Mouse (Mus musculus) heart, postnatal 0 days (tissue): ENCODE data around the gene Srp72. TPM values are rescaled to one million over a fixed set of nuclear protein-coding genes. Genes with fewer than 3 reads are reported as not detected.
A peak's percentile ranks its signal among the peaks of the same experiment; 100 is the strongest.

Source experiments
- ATAC-seq: fragments of 200-750 bp; cut with Nextera tagmentation; 2 replicates; pipeline ENCODE4 v1.8.0; 2017; ENCODE audit warnings: low read depth, moderate number of reproducible peaks, moderate library complexity; ENCODE audit not compliant: insufficient read depth
- DNase-seq: peaks from one replicate; pipeline ENCODE4 v3.0.0-alpha.2; 2016; ENCODE audit warnings: low spot score
- H3K27ac ChIP-seq: fragments of 300-500 bp; sonication (generic); 2 replicates; pipeline ENCODE4 v1.5.1; 2014; ENCODE audit warnings: low read depth, mild to moderate bottlenecking
- H3K27me3 ChIP-seq: fragments of 300-500 bp; sonication (generic); 2 replicates; pipeline ENCODE4 v1.6.1; 2014; ENCODE audit warnings: low read length, mixed read lengths; ENCODE audit not compliant: control insufficient read depth, insufficient read depth
- H3K36me3 ChIP-seq: fragments of 300-500 bp; sonication (generic); replicated peaks from 2 replicates; pipeline ENCODE4 v1.6.1; 2014; ENCODE audit warnings: low read length, mixed read lengths; ENCODE audit not compliant: control insufficient read depth, insufficient read depth
- H3K4me1 ChIP-seq: fragments of 300-500 bp; sonication (generic); 2 replicates; pipeline ENCODE4 v1.6.1; 2014; ENCODE audit warnings: antibody characterized with exemption; ENCODE audit not compliant: control insufficient read depth, insufficient read depth
- H3K4me2 ChIP-seq: fragments of 300-500 bp; sonication (generic); 2 replicates; pipeline ENCODE4 v1.6.1; 2014; ENCODE audit warnings: low read depth, mild to moderate bottlenecking, low read length, moderate library complexity
- H3K4me3 ChIP-seq: fragments of 300-500 bp; sonication (generic); 2 replicates; pipeline ENCODE4 v1.5.1; 2014; ENCODE audit warnings: low read depth, low read length
- H3K9ac ChIP-seq: fragments of 300-500 bp; sonication (generic); replicated peaks from 2 replicates; pipeline ENCODE4 v1.6.1; 2014; ENCODE audit warnings: low read depth, low read length, mixed read lengths
- H3K9me3 ChIP-seq: fragments of 300-500 bp; sonication (generic); replicated peaks from 2 replicates; pipeline ENCODE4 v1.6.1; 2016; ENCODE audit warnings: low read length; ENCODE audit not compliant: control insufficient read depth
- CTCF ChIP-seq: IDR thresholded peaks from 2 replicates; pipeline ENCODE4 v1.5.1; 2016; ENCODE audit warnings: antibody characterized with exemption, control low read depth, low read depth
- EP300 ChIP-seq: IDR thresholded peaks from 2 replicates; pipeline ENCODE4 v1.6.1; 2016; ENCODE audit warnings: antibody characterized with exemption, low read depth
- WGBS: fragments of 180-500 bp; shearing (Covaris S2); extraction: QIAGEN DNeasy Blood & Tissue Kit; methylation state at CpG from one replicate; pipeline ENCODE4 v1.1.7; 2014; 5-methylcytosine and 5-hydroxymethylcytosine counted together
- polyA plus RNA-seq: library from polyadenylated mRNA; unstranded; fragments of >200 nt; fragmentation: Nextera tagmentation; extraction: Ambion mirVana; gene quantifications from 2 replicates; pipeline ENCODE4 v1.2.1, GENCODE M21; 2015
- total RNA-seq: library from RNA; depleted of rRNA; stranded (reverse); fragments of >200 nt; gene quantifications from 2 replicates; pipeline ENCODE4 v1.2.3, GENCODE M21; 2014; ENCODE audit warnings: low replicate concordance

The Srp72 gene
- total and polyA plus RNA-seq, 2 experiments from 2014 or later, result 36.3 to 37.8 TPM

DNA sequence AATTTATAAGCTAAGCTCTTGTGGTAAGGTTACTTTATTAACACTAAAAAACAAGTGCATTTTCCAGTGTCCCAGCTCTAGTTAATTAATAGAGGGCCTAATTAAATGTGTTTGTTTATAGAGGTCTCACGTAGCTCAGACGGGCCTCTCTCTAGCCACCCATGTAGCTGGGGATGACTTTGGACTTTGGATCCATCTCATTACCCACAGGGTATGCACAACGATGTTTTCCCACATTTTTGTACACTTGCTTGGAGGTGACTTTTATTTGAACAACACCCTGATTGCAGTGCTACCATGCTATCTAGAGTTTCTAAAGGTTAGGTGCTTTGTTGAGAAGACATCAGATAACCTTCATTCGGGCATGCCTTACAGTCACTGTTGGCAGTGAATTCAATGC is 32.0 kb upstream of the Srp72 start:
- H3K4me2 ChIP-seq, result no peak overlapping the region
- H3K9ac ChIP-seq, result no peak overlapping the region
- H3K36me3 ChIP-seq, result no peaks in the 10 kb centered on the region
- no peak overlapping the region for H3K27ac ChIP-seq
- no peaks in the 10 kb centered on the region for H3K27me3 ChIP-seq
- ATAC-seq (no peak), DNase-seq (no peak)
- H3K4me1 ChIP-seq, result peaks cover 23% of the 10 kb centered on the region
- no peaks in the 10 kb centered on the region for H3K9me3 ChIP-seq
- 87% methylated on average over 4 of the region's 4 CpGs for WGBS
- TF ChIP-seq CTCF (no peak), EP300 (no peak)
- no peak overlapping the region for H3K4me3 ChIP-seq

DNA sequence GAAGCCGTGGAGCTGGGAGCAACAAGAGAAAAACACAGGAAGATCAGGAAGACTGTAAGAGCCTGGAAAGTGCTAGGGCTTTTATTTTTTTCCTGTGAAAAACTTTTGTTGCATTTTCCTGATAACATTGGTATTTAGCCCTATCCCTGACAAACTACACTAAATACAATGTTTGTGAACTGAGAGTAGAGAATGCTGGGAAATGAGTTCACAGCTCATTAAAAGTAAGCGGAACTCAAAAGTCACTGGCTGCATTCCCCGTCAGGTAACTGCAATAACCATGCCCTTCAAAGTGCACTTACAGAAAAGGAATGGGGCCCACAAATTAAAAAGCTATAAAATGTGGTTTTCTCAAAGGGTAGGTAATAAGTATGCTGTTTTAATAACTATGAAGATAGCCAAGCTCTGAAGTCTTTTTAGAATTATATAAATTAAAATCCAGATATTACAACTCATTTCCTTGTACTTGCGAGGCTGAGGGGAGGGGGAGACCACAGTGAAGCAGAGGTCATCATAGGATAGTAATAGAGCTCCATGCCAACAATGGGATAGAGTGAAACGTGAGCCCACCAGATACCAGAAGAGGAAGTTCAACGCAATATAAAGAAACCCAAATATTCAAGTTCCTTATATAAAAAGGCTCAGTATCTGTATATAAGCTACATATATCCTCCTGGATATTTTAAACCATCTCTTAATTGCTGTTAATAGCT is 29.4 kb upstream of the Srp72 start:
- Histone ChIP-seq H3K4me2 (no peak overlapping the region), H3K27me3 (no peaks in the 10 kb centered on the region), H3K9me3 (no peaks in the 10 kb centered on the region), H3K4me1 (peaks cover 40% of the 10 kb centered on the region), H3K9ac (no peak overlapping the region), H3K4me3 (no peak overlapping the region), H3K27ac (0 out of 2 replicates have a peak overlapping the region, but pooled peaks have one; percentile 4), H3K36me3 (no peaks in the 10 kb centered on the region)
- WGBS, result 56% methylated on average over 6 of the region's 6 CpGs
- DNase-seq (no peak), ATAC-seq (no peak)
- TF ChIP-seq CTCF, result no peak
- no peak for TF ChIP-seq EP300

DNA sequence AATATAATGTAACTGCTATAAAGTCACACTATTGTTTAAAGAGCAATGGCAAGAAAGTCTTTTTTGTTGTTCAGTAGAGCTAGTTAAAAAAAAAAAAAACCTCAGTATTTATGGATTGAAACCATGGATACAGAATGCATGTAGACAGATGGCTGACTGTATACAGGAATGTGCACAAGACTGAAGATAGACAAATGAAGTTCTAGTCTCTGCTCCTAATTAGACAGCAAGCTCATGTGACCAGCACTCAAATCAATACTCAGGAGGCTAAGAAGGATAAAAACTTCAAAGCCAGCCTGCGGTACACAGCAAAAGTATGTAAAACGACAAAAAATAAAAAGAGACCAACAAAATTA is 28.8 kb upstream of the Srp72 start:
- Histone ChIP-seq H3K36me3 (no peaks in the 10 kb centered on the region), H3K4me2 (no peak overlapping the region), H3K9ac (no peak overlapping the region), H3K27me3 (no peaks in the 10 kb centered on the region), H3K9me3 (no peaks in the 10 kb centered on the region), H3K27ac (peak overlapping the region; percentile 68; the same call in 1 of the 2 replicates), H3K4me3 (no peak overlapping the region), H3K4me1 (peaks cover 45% of the 10 kb centered on the region)
- DNase-seq (no peak), ATAC-seq (no peak)
- TF ChIP-seq EP300, result no peak
- TF ChIP-seq CTCF, result no peak
- 85% methylated on average over 2 of the region's 2 CpGs for WGBS

DNA sequence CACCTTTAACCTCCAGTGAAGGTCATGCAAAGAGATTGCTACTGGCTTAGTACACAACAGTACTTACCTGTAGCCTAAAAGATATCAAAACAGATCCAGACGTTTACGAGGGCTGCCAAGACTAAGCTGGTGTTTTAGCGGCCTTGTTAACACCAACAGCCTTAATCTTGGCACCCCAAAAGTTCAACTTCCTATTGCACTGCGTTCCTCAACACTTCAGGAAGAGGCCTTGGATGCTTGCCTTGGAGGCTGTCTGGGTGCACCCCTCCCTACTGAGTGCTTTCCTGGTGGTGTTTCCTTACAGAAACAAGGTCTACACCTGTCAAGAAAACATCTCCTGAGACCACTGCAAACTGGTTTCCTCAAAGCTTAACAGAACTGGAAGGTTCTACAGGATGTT is 27.3 kb upstream of the Srp72 start:
- Histone ChIP-seq H3K36me3 (no peaks in the 10 kb centered on the region), H3K9ac (no peak overlapping the region), H3K27me3 (no peaks in the 10 kb centered on the region), H3K4me2 (no peak overlapping the region), H3K4me1 (peaks cover 41% of the 10 kb centered on the region), H3K27ac (peak overlapping the region; percentile 68), H3K9me3 (no peaks in the 10 kb centered on the region), H3K4me3 (no peak overlapping the region)
- ATAC-seq (no peak), DNase-seq (no peak)
- no peak for TF ChIP-seq EP300
- TF ChIP-seq CTCF, result no peak
- 37% methylated on average over 4 of the region's 4 CpGs for WGBS

DNA sequence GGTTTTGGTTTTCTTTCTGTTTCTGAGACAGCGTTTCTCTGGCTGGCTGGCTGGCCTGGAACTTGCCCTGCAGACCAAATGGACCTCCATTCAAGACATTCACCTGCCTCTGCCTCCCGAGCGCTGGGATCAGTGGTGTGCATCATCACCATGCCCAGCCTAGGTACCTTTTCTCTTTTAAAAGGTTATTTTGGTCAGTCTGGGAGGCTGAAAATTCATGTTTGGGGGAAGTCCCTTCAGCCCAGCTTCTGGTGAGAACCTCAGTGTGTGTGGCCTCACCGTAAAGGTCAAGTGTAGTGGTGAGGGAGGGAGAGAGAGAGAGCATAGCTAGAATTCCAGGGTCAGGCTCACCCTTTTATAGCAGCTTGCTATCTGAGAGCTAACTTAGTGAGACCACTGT is 26.7 kb upstream of the Srp72 start:
- Histone ChIP-seq H3K27ac (peak overlapping the region; percentile 68), H3K9me3 (no peaks in the 10 kb centered on the region), H3K4me3 (no peak overlapping the region), H3K36me3 (no peaks in the 10 kb centered on the region), H3K4me1 (peaks cover 48% of the 10 kb centered on the region), H3K9ac (no peak overlapping the region), H3K4me2 (peak overlapping the region; percentile 2; the same call in 1 of the 2 replicates), H3K27me3 (no peaks in the 10 kb centered on the region)
- WGBS, result 55% methylated on average over 4 of the region's 4 CpGs
- TF ChIP-seq CTCF, result no peak
- TF ChIP-seq EP300, result no peak
- peak; percentile 49 for DNase-seq
- no peak for ATAC-seq
